Comparison of ENCODE assay signal across 8 mouse cellular contexts in the genomic region with DNA sequence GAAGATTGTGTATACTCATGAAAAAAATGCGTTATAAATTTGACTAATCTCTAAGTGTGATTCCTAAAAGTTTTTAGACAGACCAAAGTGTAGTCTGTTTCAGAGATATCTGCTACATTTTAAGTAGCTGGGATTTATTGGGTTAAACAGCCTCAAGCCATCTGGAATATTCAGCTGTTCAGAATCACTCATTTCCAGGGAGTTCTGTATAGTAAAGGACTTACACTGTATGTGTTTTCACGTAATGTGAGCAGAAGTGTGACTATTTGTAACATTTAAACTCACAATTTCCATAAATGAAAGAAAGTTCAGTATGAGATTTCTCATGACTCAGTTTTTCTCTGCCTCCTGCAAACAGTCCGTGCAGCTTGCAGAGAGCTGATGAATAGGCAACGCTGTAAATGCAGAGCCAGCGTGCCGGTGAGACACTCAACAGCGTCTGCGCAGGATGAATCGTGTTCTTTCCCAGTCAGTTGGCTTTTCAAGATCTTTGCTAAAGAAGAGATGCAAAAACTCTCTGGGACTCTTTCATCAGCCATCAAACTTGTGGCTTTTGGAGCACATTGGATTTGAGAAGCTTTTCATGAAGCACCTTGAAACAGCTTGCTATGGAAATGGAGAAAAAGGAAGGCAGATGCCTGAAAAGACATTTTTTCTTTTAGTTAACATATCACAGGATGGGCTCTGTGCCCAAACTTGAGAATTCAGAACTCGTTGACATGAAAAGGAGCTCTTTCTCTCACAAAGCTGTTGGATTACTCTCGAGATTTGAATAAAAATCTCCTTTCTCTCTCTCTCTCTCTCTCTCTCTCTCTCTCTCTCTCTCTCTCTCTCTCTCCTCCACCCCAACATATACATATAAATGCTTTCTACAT.
A peak's percentile ranks its signal among the peaks of the same experiment; 100 is the strongest.
DNase-seq lines count a peak whose midpoint lies in the region; ATAC-seq lines count a peak whose summit lies in the region.

No protein-coding gene starts in this region.

- peak overlapping the region; percentile 21; the same call in 1 of the 2 replicates for H3K4me2 ChIP-seq in kidney, embryonic 14.5 days (replicated peaks; ENCODE audit: low read depth, low read length)
- peak overlapping the region; percentile 39 for H3K4me2 ChIP-seq in embryonic facial prominence, embryonic 15.5 days (replicated peaks)
- peak overlapping the region; percentile 48 for H3K4me2 ChIP-seq in hindbrain, embryonic 14.5 days (replicated peaks)

- WGBS in kidney, embryonic 14.5 days = 44% methylated on average over 11 of the region's 11 CpGs
- WGBS in embryonic facial prominence, embryonic 15.5 days = 14% methylated on average over 11 of the region's 11 CpGs
- 16% methylated on average over 11 of the region's 11 CpGs for WGBS in hindbrain, embryonic 14.5 days

- no peaks in the 10 kb centered on the region for H3K36me3 ChIP-seq in kidney, embryonic 14.5 days (ENCODE audit: control insufficient read depth, insufficient read depth, low read length)
- no peaks in the 10 kb centered on the region for H3K36me3 ChIP-seq in embryonic facial prominence, embryonic 15.5 days
- no peaks in the 10 kb centered on the region for H3K36me3 ChIP-seq in hindbrain, embryonic 14.5 days (replicated peaks; ENCODE audit: control insufficient read depth, insufficient read depth)

- no peak overlapping the region for H3K9ac ChIP-seq in kidney, embryonic 14.5 days (ENCODE audit: low read depth, low read length)
- H3K9ac ChIP-seq in embryonic facial prominence, embryonic 15.5 days = no peak overlapping the region
- H3K9ac ChIP-seq in hindbrain, embryonic 14.5 days = no peak overlapping the region

- no peaks in the 10 kb centered on the region for H3K9me3 ChIP-seq in kidney, embryonic 14.5 days (ENCODE audit: control insufficient read depth, low read length)
- no peaks in the 10 kb centered on the region for H3K9me3 ChIP-seq in embryonic facial prominence, embryonic 15.5 days (replicated peaks)
- no peaks in the 10 kb centered on the region for H3K9me3 ChIP-seq in hindbrain, embryonic 14.5 days (ENCODE audit: control insufficient read depth, low read length)

- intact Hi-C loops in left cerebral cortex, postnatal 4 days (cut with DNase I) = no loop called here

- H3K27ac ChIP-seq in kidney, embryonic 14.5 days (ENCODE audit: low read depth, low read length) = no peak overlapping the region; the same call in 1 of the 2 replicates
- H3K27ac ChIP-seq in embryonic facial prominence, embryonic 15.5 days (replicated peaks) = peak overlapping the region; percentile 51
- 0 out of 2 replicates have a peak overlapping the region, but pooled peaks have one; percentile 0 for H3K27ac ChIP-seq in hindbrain, embryonic 14.5 days

- no peak overlapping the region for H3K4me3 ChIP-seq in kidney, embryonic 14.5 days (ENCODE audit: low read length)
- peak overlapping the region; percentile 23 for H3K4me3 ChIP-seq in embryonic facial prominence, embryonic 15.5 days (replicated peaks)
- H3K4me3 ChIP-seq in hindbrain, embryonic 14.5 days (replicated peaks; ENCODE audit: low read length) = 0 out of 2 replicates have a peak overlapping the region, but pooled peaks have one; percentile 10

- H3K4me1 ChIP-seq in kidney, embryonic 14.5 days (ENCODE audit: control insufficient read depth, insufficient read depth, low read length) = no peaks in the 10 kb centered on the region
- H3K4me1 ChIP-seq in embryonic facial prominence, embryonic 15.5 days = no peaks in the 10 kb centered on the region
- H3K4me1 ChIP-seq in hindbrain, embryonic 14.5 days (replicated peaks; ENCODE audit: control insufficient read depth, insufficient read depth, low read length) = 0 out of 2 replicates have a peak, but pooled peaks cover 6% of the 10 kb centered on the region

- DNase-seq in kidney, adult 18-20 months = no peak
- peak; percentile 70 for DNase-seq in hindbrain, embryonic 14.5 days (ENCODE audit: low spot score)
- DNase-seq in left cerebral cortex, postnatal 4 days = peak; percentile 39
- DNase-seq in right cerebral cortex, postnatal 14 days = peak; percentile 43
- no peak for DNase-seq in kidney, adult 9 months

- no peak for ATAC-seq in kidney, embryonic 14.5 days (ENCODE audit: low FRiP score, low TSS enrichment)
- no peak for ATAC-seq in embryonic facial prominence, embryonic 15.5 days (ENCODE audit: insufficient number of reproducible peaks, low FRiP score, low TSS enrichment, low read depth)
- peak; percentile 77; the same call in 1 of the 2 replicates for ATAC-seq in hindbrain, embryonic 14.5 days (ENCODE audit: low FRiP score)
- ATAC-seq in megakaryocyte, adult 5-6 weeks (ENCODE audit: poor library complexity, severe bottlenecking) = no peak

- H3K27me3 ChIP-seq in kidney, embryonic 14.5 days (ENCODE audit: control insufficient read depth, insufficient read depth, low read length) = no peaks in the 10 kb centered on the region
- no peaks in the 10 kb centered on the region for H3K27me3 ChIP-seq in embryonic facial prominence, embryonic 15.5 days
- H3K27me3 ChIP-seq in hindbrain, embryonic 14.5 days (ENCODE audit: control insufficient read depth, insufficient read depth, low read length) = no peaks in the 10 kb centered on the region

Comparison
In these comparisons a context has a peak if more than half of its experiments do, and no peak if none do; other contexts are left out.
1. DNase-seq: peak in hindbrain, embryonic 14.5 days (single experiment), left cerebral cortex, postnatal 4 days (single experiment) and right cerebral cortex, postnatal 14 days (single experiment); none in kidney, adult 18-20 months (single experiment) and kidney, adult 9 months (single experiment).
2. Peak in every context shown above with its lines, with median percentiles within 50 percentile points of each other: H3K4me2 ChIP-seq.